Mouse (Mus musculus): ENCODE data around the gene Procr.

The Procr gene

DNA sequence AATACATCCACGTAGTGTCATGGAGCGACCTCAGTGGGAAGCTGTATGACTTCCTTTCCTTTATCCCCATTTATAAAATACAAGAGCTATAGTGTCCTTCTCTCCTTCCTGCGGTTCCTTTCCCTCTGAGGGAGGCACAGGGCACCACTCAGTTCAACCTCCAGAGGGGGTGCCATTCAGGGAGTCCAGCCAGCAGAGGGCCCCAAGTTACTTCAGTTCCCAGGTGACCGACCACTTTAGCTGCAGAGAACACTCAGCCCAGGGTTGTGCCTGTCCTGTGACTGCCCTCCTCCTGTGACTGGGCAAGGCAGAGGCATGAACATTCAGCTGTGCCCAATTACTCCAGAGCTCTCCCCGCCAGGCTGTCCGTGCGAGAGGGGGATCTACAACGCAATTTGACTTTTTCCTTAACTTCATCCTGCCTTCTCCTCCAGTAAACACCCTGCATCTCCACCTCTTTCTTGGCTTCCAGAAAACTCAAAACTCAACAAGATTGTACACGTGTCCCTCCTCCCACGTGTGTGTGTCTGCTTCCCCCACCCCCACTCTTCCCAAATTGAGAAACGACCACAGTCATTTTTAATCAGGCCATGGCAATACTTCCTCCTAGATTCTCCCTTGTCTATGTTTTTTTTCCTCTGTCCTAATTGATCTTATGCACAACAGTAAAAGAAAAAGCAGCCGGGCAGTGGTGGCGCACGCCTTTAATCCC lies 6.1 kb downstream of the Procr start:
- peak; percentile 25 for DNase-seq

DNA sequence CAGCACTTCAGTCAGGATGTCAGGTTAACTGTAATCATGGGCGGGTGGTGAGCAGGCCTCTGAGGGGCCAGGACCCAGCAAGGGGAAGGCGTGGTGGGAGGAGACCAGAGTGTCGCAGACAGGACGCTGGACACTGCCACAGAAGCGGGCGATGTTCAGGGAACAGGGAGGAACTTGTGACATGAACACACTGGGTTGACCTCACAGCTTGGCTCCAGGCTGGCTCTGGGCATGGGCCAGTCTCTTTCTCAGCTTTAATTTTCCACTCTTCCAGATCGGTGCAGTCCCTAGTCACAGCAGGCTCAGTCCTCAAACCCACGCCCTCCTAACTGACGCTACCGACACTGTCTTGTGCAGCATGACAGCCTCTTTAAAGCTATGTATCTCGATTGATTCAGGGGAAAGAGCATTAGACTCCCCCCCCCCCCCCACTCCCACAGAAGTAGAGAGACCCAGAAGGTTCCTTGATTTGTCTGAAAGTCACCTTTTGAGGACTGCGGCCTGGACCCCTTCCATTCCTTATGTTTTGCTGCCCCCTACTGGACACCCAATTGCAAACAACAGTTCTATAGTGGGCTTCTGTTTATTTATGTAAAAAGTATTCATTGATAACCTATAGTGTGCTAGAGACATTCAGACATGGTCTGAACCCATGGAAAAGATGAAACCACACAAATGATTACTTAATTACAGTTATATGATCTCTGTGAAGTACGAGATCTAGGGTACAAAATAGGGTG lies 13.9 kb downstream of the Procr start:
- DNase-seq = peak; percentile 87

- DNase-seq = no peak
Measured at GRCm38 (mm10) chr2:155773664-155774063, 22.7 kb downstream of the Procr start.

DNA sequence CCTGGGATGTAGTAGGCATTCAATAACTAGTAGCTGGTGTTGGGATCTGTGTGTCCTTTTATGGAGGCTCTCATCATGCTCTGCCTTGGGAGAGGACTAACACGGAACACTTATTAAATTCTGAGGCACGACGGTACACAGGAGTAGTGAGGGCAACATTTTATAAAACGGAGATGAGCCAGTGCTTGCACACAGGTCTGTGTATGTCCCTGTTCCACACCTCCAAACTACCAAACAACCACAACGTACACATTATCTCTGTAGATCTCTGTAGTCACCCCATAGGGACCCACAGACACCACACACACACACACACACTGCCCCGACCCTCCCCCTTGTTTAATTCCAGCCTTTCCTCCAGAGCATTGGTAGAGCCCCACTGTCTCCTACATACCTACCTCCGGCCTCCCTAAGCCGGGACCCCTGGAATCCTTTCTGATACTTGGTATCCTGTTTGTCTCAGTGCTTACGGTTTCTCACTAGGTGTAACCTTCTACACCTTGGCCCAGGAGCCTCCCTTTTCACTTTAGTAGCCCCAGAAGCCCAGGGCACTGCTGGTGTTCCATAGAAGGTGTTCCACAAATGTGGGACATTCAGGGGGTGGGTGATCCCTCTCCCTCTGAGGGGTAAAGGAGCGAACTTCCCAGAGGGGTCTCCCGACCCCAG lies 23.5 kb downstream of the Procr start:
- DNase-seq = no peak

DNA sequence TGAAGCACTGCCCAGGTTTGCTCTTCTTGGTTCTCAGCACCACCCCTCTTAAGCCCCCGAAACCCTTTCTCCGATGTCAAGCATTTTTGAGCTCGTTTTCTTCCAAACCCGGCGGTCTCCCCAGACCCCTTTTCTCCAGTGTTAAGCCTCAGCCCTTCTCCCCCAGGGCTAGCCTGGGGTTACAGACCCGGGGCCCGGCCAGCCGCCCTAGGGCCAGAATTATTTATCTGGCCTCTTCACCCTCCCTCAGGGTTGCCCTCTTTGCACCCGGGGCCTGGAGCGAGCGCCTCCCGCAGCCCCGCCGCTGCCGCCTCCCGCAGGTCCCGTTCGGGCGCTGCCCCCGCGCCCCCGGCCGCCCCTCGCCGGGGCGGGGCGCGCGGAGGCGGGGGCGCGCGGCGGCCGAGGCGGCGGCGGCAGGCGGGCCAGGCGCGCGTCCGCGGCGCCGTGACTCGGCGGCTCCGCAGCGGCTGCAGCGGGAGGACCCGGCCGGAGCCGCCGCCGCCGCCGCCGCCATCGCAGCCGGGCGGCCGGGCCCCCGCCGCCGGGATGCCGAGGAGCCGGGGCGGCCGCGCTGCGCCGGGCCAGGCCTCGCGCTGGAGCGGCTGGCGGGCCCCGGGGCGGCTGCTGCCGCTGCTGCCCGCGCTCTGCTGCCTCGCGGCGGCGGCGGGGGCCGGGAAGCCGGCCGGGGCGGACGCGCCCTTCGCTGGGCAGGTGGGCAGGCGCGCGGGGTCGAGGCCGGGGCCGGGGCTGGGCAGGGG lies 24.2 kb downstream of the Procr start, which contains the start of gene Mmp24:
Gene Mmp24 (plus strand): TSS at position 416 of the 758 bp plus-strand sequence.
- DNase-seq = no peak

DNA sequence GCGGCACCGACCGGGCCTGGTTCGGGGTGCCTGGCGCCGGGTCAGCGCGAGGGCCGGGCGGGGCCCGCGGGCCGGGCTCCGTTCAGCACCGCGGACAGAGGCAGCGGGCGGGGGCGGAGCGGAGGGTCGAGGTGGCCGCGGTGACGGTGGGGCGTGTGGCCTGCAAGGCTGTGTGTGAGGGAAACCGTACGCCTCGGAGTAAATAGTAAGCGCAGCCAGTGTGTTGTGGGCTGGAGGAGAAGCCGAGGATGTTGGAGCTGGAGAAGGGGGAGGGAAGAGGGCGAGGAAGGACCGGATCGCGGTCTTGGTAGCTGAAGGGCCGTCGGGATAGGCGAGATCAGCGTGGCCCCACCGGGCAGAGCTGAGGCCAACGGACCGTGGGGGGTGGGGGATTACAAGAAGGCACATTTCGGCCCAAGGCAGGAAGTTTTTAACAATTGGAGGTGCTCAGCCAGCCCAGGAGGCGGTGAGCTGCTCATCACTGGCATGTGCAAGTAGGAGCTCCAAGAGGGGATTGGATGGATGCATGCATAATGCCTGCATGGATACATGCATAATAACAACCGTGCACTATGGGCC lies 24.9 kb downstream of the Procr start:
- DNase-seq = peak; percentile 72

DNA sequence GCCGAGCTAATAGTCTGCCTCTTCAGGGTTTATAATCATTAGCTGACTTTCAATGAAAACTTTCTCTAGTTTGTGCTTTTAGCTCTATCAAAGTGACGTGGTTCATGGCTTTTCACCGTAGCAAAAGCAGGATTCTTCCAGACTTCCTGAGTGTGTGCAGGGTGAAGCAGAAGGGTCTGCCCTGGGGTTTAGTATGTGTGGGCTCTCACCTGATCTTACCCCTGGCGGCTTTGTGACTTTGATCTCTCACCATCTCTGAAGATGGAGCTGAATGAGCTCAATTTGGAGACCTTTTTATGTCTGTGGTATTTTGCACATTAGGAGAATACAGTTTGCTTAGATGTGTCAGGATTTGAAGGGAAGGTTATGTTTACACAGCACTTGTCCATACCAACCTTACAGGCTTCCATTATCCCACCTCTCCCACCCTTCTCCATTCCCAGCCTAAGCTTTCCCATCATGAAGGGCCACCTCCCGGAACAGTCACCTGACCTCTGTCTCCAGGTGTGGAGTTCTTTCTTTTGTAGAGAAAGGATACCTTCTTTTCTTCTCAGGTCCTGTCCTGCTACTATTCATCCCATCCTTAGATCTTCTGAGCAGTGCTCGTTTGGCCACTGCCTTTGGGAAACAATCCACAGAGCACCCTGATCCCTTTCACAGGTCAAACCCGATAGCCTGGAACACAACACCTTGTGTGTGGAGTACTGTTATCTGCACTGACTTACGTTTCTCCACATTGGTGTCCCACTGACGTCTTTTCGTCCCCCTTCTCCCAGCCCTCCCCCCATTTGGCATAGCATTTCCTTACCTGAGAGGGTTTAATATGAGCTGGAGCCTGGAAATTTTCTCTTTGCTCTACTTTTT lies 26.1 kb downstream of the Procr start:
- DNase-seq = no peak

- DNase-seq = no peak
Measured at GRCm38 (mm10) chr2:155777688-155777985, 26.7 kb downstream of the Procr start.

DNA sequence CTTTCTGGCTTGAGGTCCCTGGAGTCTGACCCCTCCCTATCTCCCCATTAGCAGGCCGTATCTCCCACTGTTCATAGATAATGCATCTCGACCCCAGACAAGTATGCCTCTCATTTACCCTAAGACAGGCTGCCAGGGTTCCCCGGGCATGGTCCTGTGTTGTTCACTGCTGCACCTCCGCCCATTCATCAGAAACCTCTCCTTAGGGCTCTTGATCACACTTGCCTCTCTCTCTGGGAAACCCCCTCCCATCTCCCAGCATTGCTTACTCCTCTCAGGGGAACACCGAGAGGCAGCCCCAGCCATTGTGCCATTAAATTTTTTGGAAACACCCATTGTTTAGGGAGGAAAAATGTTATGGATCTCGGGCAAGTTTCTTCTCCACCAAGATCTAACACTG lies 27.1 kb downstream of the Procr start:
- DNase-seq = no peak

DNA sequence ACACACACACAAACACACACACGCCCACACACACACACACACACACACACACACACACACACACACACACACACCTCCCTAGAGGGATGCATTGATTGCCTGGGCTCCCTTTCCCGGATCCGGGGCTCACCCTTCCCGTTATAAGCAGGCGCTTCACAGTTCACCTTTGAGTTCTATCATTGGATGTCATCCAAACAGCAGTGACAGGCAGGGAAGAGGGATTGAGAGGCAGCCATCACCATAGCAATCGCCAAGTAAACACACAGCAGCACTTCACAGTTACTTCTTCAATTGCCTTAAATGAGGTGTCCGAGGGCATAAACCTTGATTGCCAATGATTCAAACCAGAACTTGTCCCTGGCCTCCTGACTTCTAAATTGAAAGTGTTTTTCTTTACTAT lies 28.1 kb downstream of the Procr start:
- DNase-seq = no peak

DNA sequence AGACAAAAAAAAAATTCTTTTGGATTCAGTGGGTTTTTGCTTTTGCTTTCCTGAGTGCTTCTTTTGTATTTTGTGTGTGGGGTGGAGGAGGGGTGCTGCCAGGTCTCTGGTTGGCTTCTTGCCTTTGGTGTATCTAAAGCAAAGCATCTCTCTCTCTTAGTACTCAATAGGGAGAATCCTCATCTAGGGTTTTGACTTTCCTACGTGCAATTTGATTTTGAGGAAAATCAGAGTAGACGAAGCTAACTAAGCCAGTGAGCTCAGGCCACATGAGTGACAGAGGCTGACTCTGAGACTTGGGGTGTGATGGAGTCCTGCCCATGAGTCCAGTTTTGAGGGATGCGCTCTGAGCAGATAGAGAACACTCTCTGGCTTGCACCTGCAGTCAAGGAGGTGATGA lies 28.6 kb downstream of the Procr start:
- DNase-seq = no peak

GRCm38 (mm10) chr2:155784534-155784933 lies 33.6 kb downstream of the Procr start:
- no peak for DNase-seq

GRCm38 (mm10) chr2:155786905-155787304 lies 36.0 kb downstream of the Procr start:
- no peak for DNase-seq

GRCm38 (mm10) chr2:155787949-155788931 lies 37.3 kb downstream of the Procr start:
- DNase-seq = no peak

DNA sequence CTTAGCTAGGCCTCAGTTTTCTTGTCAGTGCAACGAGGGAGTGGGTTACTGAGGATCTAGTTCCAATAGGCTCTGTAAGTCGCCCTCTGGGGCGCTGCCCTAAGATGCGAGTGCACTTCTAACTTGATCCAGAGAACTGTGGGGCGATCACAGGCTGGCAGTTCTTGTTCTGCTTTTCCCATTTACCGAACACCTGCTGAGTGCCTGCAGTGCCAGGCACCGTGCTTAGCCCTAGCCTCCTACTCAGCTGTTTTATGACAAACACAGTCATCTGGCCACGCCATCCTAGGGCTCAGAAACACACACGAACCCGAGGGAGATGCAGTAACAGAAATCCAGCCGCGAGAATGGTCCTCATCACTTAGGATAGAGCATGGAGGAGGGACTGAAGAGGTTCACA lies 42.0 kb downstream of the Procr start:
- no peak for DNase-seq

GRCm38 (mm10) chr2:155794674-155795445 lies 43.9 kb downstream of the Procr start:
- DNase-seq = no peak

- DNase-seq = no peak
Measured at GRCm38 (mm10) chr2:155798613-155799012, 47.7 kb downstream of the Procr start.

DNA sequence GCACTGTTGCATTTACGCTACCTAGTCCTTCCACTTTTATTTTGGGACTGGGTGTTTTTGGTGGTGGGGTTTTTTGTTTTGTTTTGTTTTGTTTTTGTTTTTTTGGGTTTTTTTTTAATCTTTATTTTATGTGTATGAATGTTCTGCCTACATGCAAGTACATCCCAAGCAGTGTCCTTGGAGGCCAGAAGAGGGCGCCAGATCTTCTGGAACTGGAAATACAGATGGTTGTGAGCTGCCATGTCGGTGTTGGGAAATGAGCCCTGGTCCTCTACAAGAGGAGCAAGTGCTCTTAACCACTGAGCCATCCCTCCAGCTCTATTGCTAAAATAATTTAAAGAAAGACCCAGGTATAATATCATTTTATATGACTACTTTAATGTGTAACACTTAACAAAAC lies 51.8 kb downstream of the Procr start:
- DNase-seq = peak; percentile 62

- no peak for DNase-seq
Measured at GRCm38 (mm10) chr2:155804053-155804452, 53.1 kb downstream of the Procr start.
